8 mouse cellular contexts compared by ENCODE assay signal in genomic region chr2:128698693-128699181, GRCm38 (mm10). TPM values are rescaled to one million over a fixed set of nuclear protein-coding genes. Genes with fewer than 3 reads are reported as not detected.
DNase-seq lines count a peak whose midpoint lies in the region; ATAC-seq and TF ChIP-seq lines count a peak whose summit lies in the region.

TSS of gene Mertk (plus strand) at chr2:128698956.

- no peaks in the 10 kb centered on the region for H3K79me2 ChIP-seq in myocyte (ENCODE audit: control insufficient read depth, insufficient read depth)

- 2% methylated on average over 30 of the region's 30 CpGs for WGBS in forebrain, embryonic 14.5 days
- under 1% methylated on average over 30 of the region's 30 CpGs for WGBS in heart, postnatal 0 days
- under 1% methylated on average over 30 of the region's 30 CpGs for WGBS in liver, embryonic 12.5 days (ENCODE audit: insufficient replicate concordance)

- H3K9ac ChIP-seq in ES-E14 (ENCODE audit: insufficient read depth, low read depth, low read length, poor library complexity, severe bottlenecking): peak within 1 kb of the TSS; percentile 60
- peak within 1 kb of the TSS; percentile 58 for H3K9ac ChIP-seq in forebrain, embryonic 14.5 days (ENCODE audit: low read length)
- peak within 1 kb of the TSS; percentile 63 for H3K9ac ChIP-seq in heart, postnatal 0 days (replicated peaks; ENCODE audit: low read depth, low read length)
- H3K9ac ChIP-seq in liver, embryonic 12.5 days: peak within 1 kb of the TSS; percentile 66

- H3K27ac ChIP-seq in ES-E14 (ENCODE audit: insufficient read depth, low read depth, low read length, poor library complexity, severe bottlenecking): no peak within 1 kb of the TSS
- no peak within 1 kb of the TSS for H3K27ac ChIP-seq in forebrain, embryonic 14.5 days (ENCODE audit: low read depth, low read length)
- H3K27ac ChIP-seq in heart, postnatal 0 days (ENCODE audit: low read depth): peak within 1 kb of the TSS; percentile 91
- H3K27ac ChIP-seq in liver, embryonic 12.5 days: peak within 1 kb of the TSS; percentile 69

- peak; percentile 91 for DNase-seq in ES-E14 (ENCODE audit: low read depth, low spot score)
- DNase-seq in forebrain, embryonic 14.5 days (ENCODE audit: low spot score): peak; percentile 67
- peak; percentile 95 for DNase-seq in heart, postnatal 0 days (ENCODE audit: low spot score)
- peak; percentile 98 for DNase-seq in kidney, postnatal 36 days
- DNase-seq in testis, postnatal 10 days (ENCODE audit: low spot score): peak; percentile 96

- H3ac ChIP-seq in myocyte (ENCODE audit: control insufficient read depth, insufficient read length): peak within 1 kb of the TSS; percentile 8

- peaks cover 0 to 3% of the 10 kb centered on the region in 2 experiments; a peak in 1 of 4 replicates for H3K4me1 ChIP-seq in ES-E14 (ENCODE audit: control insufficient read depth in 2 of 2, insufficient read depth in 2 of 2, low read length in 2 of 2, poor library complexity in 1 of 2)
- no peaks in the 10 kb centered on the region; the same call in 1 of the 2 replicates for H3K4me1 ChIP-seq in forebrain, embryonic 14.5 days (ENCODE audit: control insufficient read depth, insufficient read depth, low read length)
- no peaks in the 10 kb centered on the region for H3K4me1 ChIP-seq in heart, postnatal 0 days (ENCODE audit: control insufficient read depth, insufficient read depth)
- H3K4me1 ChIP-seq in liver, embryonic 12.5 days: peaks cover 10% of the 10 kb centered on the region

- in situ Hi-C loops in ES-E14 (cut with MboI; ENCODE audit: low sequenced_read_pairs in 2 of 2, unreplicated experiment in 2 of 2): loop anchor here in 1 of 2 experiments (10.0 kb wide), 1 partner anchor 116 kb away; the partner anchor contains the start of gene Tmem87b

- TF ChIP-seq CTCF in heart, postnatal 0 days (IDR thresholded peaks at IDR 0.05; ENCODE audit: low read depth): no peak

- no peaks in the 10 kb centered on the region for H3K9me3 ChIP-seq in ES-E14 (ENCODE audit: control insufficient read depth, insufficient read depth, low read depth, low read length)
- no peaks in the 10 kb centered on the region for H3K9me3 ChIP-seq in forebrain, embryonic 14.5 days (replicated peaks; ENCODE audit: control insufficient read depth, low read length)
- no peaks in the 10 kb centered on the region for H3K9me3 ChIP-seq in heart, postnatal 0 days (replicated peaks; ENCODE audit: control insufficient read depth, low read length)
- H3K9me3 ChIP-seq in liver, embryonic 12.5 days (replicated peaks): no peaks in the 10 kb centered on the region

- peak; percentile 83 for TF ChIP-seq POLR2A in myocyte (IDR thresholded peaks at IDR 0.05; ENCODE audit: insufficient read length, low read depth)

- 0 out of 2 replicates have a peak, but pooled peaks have one; percentile 38 for ATAC-seq in cerebellum, adult (ENCODE audit: insufficient number of reproducible peaks, low FRiP score, low TSS enrichment)
- peak; percentile 84 for ATAC-seq in forebrain, embryonic 14.5 days
- ATAC-seq in heart, postnatal 0 days (ENCODE audit: insufficient read depth, low read depth): peak; percentile 95
- ATAC-seq in liver, embryonic 12.5 days: peak; percentile 79

- H3K4me3 ChIP-seq in ES-E14 (ENCODE audit: insufficient read depth in 1 of 2, low read depth in 1 of 2, low read length in 2 of 2, poor library complexity in 1 of 2, severe bottlenecking in 1 of 2) (peak within 1 kb of the TSS; percentile 76 to 94), myocyte (peak within 1 kb of the TSS; percentile 69)
- H3K4me3 ChIP-seq in forebrain, embryonic 14.5 days (ENCODE audit: low read depth, low read length): peak within 1 kb of the TSS; percentile 42
- peak within 1 kb of the TSS; percentile 72 for H3K4me3 ChIP-seq in heart, postnatal 0 days (ENCODE audit: low read depth, low read length)
- peak within 1 kb of the TSS; percentile 58 for H3K4me3 ChIP-seq in liver, embryonic 12.5 days

- peak within 1 kb of the TSS; percentile 93 for H3K4me2 ChIP-seq in forebrain, embryonic 14.5 days (ENCODE audit: low read length)
- H3K4me2 ChIP-seq in heart, postnatal 0 days (ENCODE audit: low read depth, low read length): peak within 1 kb of the TSS; percentile 82
- H3K4me2 ChIP-seq in liver, embryonic 12.5 days: peak within 1 kb of the TSS; percentile 67
- peak within 1 kb of the TSS; percentile 99 for H3K4me2 ChIP-seq in myocyte (ENCODE audit: low read depth)

- no peaks in the 10 kb centered on the region for H3K27me3 ChIP-seq in forebrain, embryonic 14.5 days (replicated peaks; ENCODE audit: control insufficient read depth, insufficient read depth, low read length)
- H3K27me3 ChIP-seq in heart, postnatal 0 days (ENCODE audit: control insufficient read depth, insufficient read depth, low read length): no peaks in the 10 kb centered on the region
- peaks cover 50% of the 10 kb centered on the region for H3K27me3 ChIP-seq in liver, embryonic 12.5 days (replicated peaks)
- no peaks in the 10 kb centered on the region for H3K27me3 ChIP-seq in myocyte (ENCODE audit: control insufficient read depth, insufficient read depth, insufficient read length)

- no peaks in the 10 kb centered on the region for H3K36me3 ChIP-seq in ES-E14 (ENCODE audit: control insufficient read depth, insufficient read depth, low read length, poor library complexity, severe bottlenecking)
- no peaks in the 10 kb centered on the region for H3K36me3 ChIP-seq in forebrain, embryonic 14.5 days (ENCODE audit: control insufficient read depth, insufficient read depth, low read length)
- H3K36me3 ChIP-seq in heart, postnatal 0 days (replicated peaks; ENCODE audit: control insufficient read depth, insufficient read depth, low read length): no peaks in the 10 kb centered on the region
- no peaks in the 10 kb centered on the region for H3K36me3 ChIP-seq in liver, embryonic 12.5 days
- no peaks in the 10 kb centered on the region for H3K36me3 ChIP-seq in myocyte (ENCODE audit: control insufficient read depth, insufficient read depth)

- no peak for TF ChIP-seq EP300 in heart, postnatal 0 days (IDR thresholded peaks at IDR 0.05; ENCODE audit: low read depth)

TF ChIP-seq in ES-E14, 5 proteins besides CTCF, POLR2A, EP300 and RAD21:
- TF ChIP-seq CHD2 (IDR thresholded peaks at IDR 0.05; ENCODE audit: low read depth, low read length) (no peak), ZNF384 (IDR thresholded peaks at IDR 0.05; ENCODE audit: low read depth, low read length) (no peak), MAFK (IDR thresholded peaks at IDR 0.05; ENCODE audit: insufficient read depth, low read depth, low read length) (no peak), HCFC1 (IDR thresholded peaks at IDR 0.05; ENCODE audit: borderline replicate concordance, insufficient read depth, low read length) (no peak), ZC3H11A (IDR thresholded peaks at IDR 0.05; ENCODE audit: borderline replicate concordance, low read depth, low read length) (no peak)

TF ChIP-seq in myocyte, 11 proteins besides CTCF, POLR2A, EP300 and RAD21:
- TF ChIP-seq TCF12 (IDR thresholded peaks at IDR 0.05; ENCODE audit: insufficient read depth, poor library complexity, severe bottlenecking) (no peak), POLR2AphosphoS2 (IDR thresholded peaks at IDR 0.05; ENCODE audit: insufficient read length, low read depth) (peak; percentile 46)

RNA-seq across cellular contexts. Expression of gene Mertk, which starts in this region (rescaled TPM):
- 3.3 and 6.0 TPM in 2 replicates for total RNA-seq in ES-E14 (2012; rRNA removed)
- polyA plus RNA-seq in forebrain, embryonic 14.5 days (2014; fragmentation: Nextera tagmentation; extraction: Ambion mirVana): 0.62 and 1.1 TPM in 2 replicates
- total RNA-seq in heart, postnatal 0 days (2014; rRNA removed; ENCODE audit: low replicate concordance): 4.6 and 6.1 TPM in 2 replicates
- 2.3 TPM in 2 replicates for polyA plus RNA-seq in heart, postnatal 0 days (2015; fragmentation: Nextera tagmentation; extraction: Ambion mirVana)
- 3.6 TPM in 2 replicates for polyA plus RNA-seq in liver, embryonic 12.5 days (2016; fragmentation: Nextera tagmentation; extraction: Ambion mirVana)
- polyA plus RNA-seq in myocyte (2012; fragmentation: generic; extraction: Trizol): 0.89 TPM

Comparison
In these comparisons a context has a peak if more than half of its experiments do, and no peak if none do; other contexts are left out.
1. H3K27ac ChIP-seq: peak in heart, postnatal 0 days (single experiment) and liver, embryonic 12.5 days (single experiment); none in ES-E14 (single experiment) and forebrain, embryonic 14.5 days (single experiment).
2. ATAC-seq: peak in every context shown above with its lines; median percentile 95 in heart, postnatal 0 days; 84 in forebrain, embryonic 14.5 days; 79 in liver, embryonic 12.5 days; 38 in cerebellum, adult.
3. Peak in every context shown above with its lines, with median percentiles within 50 percentile points of each other: DNase-seq, H3K4me3 ChIP-seq, H3K9ac ChIP-seq and H3K4me2 ChIP-seq.